Mouse (Mus musculus): ENCODE measurements around the gene Spata25.
A peak's percentile ranks its signal among the peaks of the same experiment; 100 is the strongest.
"Not testable (repeated sequence)": the region's sequence is repeated elsewhere in the genome, so short reads cannot be mapped to it uniquely, and the experiment has no call there.

Spata25 gene

DNA sequence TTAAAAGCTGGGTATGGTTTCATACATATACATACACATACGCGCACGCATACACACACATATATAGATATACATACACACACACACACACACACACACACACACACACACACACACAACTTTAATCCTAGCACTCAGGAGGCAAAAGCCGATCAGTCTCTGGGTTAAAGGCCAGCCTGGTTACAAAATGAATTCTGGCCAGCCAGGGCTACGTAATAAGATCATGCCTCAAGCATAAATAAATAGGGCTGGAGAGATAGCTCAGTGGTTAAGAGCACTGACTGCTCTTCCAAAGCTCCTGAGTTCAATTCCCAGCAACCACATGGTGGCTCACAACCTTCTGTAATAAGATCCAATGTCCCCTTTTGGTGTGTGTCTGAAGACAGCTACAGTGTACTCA, 27.2 kb upstream of the Spata25 start:
- not testable (repeated sequence) for DNase-seq (ENCODE audit: low read depth, low spot score)

DNA sequence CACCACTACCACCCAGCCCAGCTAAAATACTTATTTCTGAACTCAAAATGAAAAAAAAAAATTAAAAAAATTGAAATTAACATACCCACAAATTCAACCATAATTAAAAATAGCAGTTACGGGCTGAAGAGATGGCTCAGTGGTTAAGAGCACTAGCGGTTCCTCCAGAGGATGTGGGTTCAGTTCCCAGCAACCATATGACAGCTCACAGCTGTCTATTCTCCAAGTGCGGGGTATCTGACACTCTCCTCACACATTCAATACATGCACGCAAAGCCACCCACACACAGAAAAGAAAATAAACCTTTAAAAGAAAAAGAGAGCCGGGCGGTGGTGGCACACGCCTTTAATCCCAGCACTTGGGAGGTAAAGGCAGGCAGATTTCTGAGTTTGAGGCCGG, 21.7 kb upstream of the Spata25 start:
- no peak for DNase-seq (ENCODE audit: low read depth, low spot score)

- no peak for DNase-seq (ENCODE audit: low read depth, low spot score)
Measured at GRCm38 (mm10) chr2:164845782-164846181, 17.4 kb upstream of the Spata25 start.

DNA sequence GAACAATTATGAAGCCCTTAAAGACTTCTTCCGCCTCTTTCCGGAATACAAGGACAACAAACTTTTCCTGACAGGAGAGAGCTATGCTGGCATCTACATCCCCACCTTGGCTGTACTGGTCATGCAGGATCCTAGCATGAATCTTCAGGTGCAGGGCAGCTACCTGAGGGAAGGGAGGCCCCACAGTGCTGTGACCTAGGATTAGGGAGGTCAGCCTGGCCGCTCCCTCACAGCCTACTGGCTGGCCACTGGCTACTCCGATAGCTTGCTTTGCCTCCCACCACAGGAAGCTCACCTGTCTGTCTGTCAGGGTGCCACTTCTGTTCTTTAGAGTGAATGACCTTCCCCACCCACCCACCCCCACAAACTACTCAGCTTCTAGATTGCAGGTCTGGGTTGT, 6.8 kb upstream of the Spata25 start:
- no peak for DNase-seq (ENCODE audit: low read depth, low spot score)

- no peak for DNase-seq (ENCODE audit: low read depth, low spot score)
Measured at GRCm38 (mm10) chr2:164834531-164834930, 6.2 kb upstream of the Spata25 start.

DNA sequence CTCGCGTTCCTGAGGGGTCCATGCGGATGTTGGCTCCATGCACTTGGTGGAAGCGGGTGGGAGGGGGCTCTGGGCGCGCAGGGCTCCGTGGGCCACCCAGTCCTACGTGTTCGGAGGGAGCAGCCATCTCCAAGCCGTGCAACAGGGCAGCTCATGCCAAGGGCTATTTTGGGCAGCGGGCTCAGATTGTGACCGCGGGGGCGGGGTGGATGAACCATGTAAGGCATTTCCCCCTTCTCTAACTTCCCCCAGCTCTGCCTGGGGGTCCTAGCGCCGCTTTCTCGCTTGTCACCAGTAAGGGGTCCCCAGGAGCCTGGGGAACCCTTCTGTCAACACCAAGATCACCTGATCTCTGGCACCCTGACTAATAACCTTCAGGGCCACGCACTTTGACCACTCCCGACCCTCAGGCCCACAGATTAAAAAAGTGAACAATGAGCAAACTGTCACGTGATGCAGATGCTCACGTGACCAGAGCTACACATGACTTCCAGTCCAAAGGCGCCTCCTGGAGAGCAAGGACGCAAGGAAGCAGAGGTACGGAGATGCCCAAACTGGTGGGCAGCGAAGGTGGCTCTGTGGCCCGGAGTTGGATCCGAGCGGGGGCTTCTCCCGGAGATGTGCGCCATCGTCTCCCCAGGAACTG, 5.1 kb upstream of the Spata25 start, which contains the start of gene Neurl2:
Gene Neurl2, minus strand, starts transcription at position 143 of the 646 bp plus-strand sequence.
- DNase-seq (ENCODE audit: low read depth, low spot score), result peak; percentile 99

GRCm38 (mm10) chr2:164832748-164833301, 4.5 kb upstream of the Spata25 start, which contains the start of gene Ctsa:
TSS of gene Ctsa (plus strand) at chr2:164832873.
- no peak for DNase-seq (ENCODE audit: low read depth, low spot score)

DNA sequence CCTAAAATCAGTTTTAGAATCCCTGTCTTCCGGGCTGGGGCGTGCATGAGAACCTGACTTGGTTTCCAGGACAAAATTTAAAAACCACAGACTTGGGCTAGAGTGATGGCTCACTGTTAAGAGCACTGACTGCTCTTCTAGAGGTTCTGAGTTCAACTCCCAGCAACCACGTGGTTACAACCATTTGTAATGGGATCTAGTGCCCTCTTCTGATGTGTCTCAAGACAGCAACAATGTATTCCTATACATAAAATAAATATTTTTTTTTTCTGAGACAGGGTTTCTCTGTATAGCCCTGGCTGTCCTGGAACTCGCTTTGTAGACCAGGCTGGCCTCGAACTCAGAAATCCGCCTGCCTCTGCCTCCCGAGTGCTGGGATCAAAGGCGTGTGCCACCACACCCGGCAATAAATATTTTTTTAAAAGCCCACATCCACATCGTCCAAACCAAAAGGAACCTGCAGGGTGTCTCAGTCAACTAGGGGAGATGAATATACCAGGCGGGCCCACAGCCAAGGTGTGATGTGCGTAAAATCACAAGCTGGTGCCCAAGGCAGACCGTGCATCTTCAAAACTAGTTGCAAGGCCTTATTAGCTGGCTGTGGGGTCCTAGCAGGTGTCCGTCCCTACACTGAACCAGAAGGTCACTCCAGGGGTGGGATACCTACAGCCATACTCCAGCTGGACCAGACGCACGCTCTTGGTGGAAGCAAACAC, 3.9 kb upstream of the Spata25 start:
- no peak for DNase-seq (ENCODE audit: low read depth, low spot score)

- DNase-seq (ENCODE audit: low read depth, low spot score), result no peak
Measured at GRCm38 (mm10) chr2:164831029-164831428, 2.7 kb upstream of the Spata25 start.

- DNase-seq (ENCODE audit: low read depth, low spot score), result no peak
Measured at GRCm38 (mm10) chr2:164829090-164829489, 753 bp upstream of the Spata25 start.

- no peak for DNase-seq (ENCODE audit: low read depth, low spot score)
Measured at GRCm38 (mm10) chr2:164827146-164827850, 1.0 kb downstream of the Spata25 start.

DNA sequence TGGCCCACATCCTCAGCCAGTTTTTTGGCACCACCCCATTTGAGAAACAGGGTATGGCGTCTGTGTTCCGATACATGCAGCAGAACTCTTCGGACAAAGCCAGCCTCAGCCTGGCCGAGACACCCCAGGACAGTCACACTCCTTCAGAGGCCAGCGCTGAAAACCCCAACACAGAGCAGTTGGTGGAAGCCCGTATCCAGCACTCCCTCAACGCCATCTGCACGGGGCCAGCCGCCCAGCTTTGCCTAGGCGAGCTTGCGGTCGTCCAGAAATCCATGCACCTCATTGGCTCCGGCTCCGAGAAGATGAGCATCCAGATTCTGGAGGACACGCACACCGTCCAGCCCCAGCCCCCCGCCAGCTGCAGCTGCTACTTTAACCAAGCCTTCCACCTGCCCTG, 2.8 kb downstream of the Spata25 start:
- DNase-seq (ENCODE audit: low read depth, low spot score), result no peak

DNA sequence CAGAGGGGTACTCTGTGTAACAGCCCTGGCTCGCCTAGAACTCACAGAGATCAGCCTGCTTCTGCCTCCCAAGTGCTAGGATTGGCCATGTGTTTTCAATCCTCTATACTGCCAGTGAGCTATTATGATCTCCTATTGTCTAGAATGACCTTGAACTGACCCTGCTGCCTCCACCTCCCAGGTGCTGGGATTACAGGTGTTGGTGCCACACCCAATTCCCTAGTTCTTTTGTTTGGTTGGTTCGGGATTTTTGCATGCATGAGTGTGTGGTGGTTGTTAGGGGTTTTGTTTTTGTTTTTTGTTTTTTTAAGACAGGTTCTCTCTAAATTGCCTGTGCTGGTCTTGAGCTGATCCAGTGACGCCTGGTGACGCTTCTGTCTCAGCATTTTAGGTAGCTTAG, 4.4 kb downstream of the Spata25 start:
- DNase-seq (ENCODE audit: low read depth, low spot score), result no peak

GRCm38 (mm10) chr2:164823181-164823585, 5.2 kb downstream of the Spata25 start:
- DNase-seq (ENCODE audit: low read depth, low spot score), result no peak

- peak; percentile 95 for DNase-seq (ENCODE audit: low read depth, low spot score)
Measured at GRCm38 (mm10) chr2:164822636-164823165, 5.6 kb downstream of the Spata25 start, which contains the start of gene Zswim1. TSS of gene Zswim1 (plus strand) at chr2:164822686.

DNA sequence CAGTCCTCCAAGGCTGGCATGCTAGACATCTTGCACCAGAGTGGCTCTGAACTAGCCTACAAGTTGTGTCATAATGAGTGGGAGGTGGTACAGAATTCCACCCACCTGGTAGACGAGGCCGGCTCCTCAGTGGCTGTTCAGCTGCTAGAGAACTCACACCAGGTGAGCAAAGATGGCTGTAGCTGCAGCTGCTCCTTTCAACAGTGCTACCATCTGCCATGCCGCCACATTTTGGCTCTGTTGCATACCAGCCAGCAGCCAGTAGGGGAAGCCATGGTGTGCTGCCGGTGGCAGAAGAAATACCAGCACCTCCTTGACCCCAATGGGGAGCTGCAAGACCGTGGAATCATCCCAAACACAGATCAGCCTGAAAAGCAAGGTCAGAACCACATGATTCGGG, 7.3 kb downstream of the Spata25 start:
- no peak for DNase-seq (ENCODE audit: low read depth, low spot score)

- no peak for DNase-seq (ENCODE audit: low read depth, low spot score)
Measured at GRCm38 (mm10) chr2:164817703-164818102, 10.6 kb downstream of the Spata25 start.

GRCm38 (mm10) chr2:164817206-164817605, 11.1 kb downstream of the Spata25 start:
- no peak for DNase-seq (ENCODE audit: low read depth, low spot score)

DNA sequence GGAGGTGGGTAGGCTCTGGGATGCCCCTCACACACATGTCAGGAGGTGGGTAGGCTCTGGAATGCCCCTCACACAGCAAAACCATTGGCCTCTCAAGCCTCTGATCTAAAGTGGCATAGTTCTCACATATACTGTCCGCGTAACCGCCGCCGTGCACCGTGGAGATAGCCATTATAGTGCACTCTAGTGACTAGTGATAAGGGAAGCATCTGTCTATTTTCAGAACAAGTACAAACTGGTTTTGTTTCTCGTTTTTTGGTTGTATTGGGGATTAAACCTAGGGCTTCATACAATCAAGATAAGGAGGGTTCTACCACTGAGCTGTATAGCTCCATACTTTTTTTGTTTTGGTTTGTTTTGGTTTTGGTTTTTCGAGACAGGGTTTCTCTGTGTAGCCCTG, 12.5 kb downstream of the Spata25 start:
- no peak for DNase-seq (ENCODE audit: low read depth, low spot score)

DNA sequence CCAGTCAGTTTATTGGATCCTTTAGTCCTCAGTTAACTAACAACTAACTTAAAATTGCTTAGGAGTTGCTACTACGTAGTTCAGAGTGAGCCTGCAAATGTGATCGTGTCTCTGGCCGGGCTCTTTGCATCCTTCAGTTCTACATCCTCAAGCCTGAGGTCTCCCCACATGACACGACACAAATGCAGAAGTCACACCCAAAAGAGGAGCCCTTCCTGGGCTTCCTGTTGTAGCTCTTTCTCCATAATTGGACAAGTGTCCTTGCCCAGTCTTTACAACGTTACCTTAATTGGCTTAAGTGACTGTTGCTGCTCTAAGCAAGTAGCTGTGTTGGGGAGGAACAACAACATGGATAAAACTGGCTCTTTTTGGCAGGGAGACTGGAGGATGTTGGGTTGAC, 13.0 kb downstream of the Spata25 start:
- DNase-seq (ENCODE audit: low read depth, low spot score), result no peak

- no peak for DNase-seq (ENCODE audit: low read depth, low spot score)
Measured at GRCm38 (mm10) chr2:164813557-164813956, 14.8 kb downstream of the Spata25 start.

DNA sequence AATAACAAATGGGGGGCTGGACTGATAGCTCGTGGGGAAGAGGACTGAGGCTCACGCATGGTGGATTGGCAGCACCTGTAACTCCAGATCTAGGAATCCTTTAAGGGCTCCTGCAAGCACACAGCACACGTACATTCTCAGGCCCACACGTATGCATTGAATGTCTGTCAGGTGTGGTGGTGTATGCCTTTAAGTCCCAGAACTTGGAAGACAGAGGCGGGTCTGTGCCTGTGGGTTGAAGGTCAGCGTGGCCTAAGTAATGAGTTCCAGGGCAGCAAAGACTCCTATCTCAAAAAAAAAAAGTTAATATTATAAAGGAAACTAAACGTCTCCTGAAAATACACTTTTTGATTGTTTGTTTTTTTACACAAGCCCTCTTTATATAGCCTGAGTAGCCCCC, 21.7 kb downstream of the Spata25 start:
- no peak for DNase-seq (ENCODE audit: low read depth, low spot score)

Data from embryo, embryonic 11.5 days (tissue).